Mouse (Mus musculus) lung, adult 2 months (tissue): ENCODE data around the gene Nif3l1. TPM values are rescaled to one million over a fixed set of nuclear protein-coding genes. Genes with fewer than 3 reads are reported as not detected.

Source experiments
- DNase-seq: peaks from one replicate; pipeline ENCODE4 v3.0.0; 2022
- H3K4me1 ChIP-seq: fragments of 200-500 bp; 2 replicates; pipeline ENCODE4 v1.6.1; 2011; ENCODE audit warnings: low read length; ENCODE audit not compliant: control insufficient read depth, insufficient read depth
- H3K4me3 ChIP-seq: fragments of 200-500 bp; replicated peaks from 2 replicates; pipeline ENCODE3; 2011; ENCODE audit warnings: low read depth, mild to moderate bottlenecking, control low read depth, low read length; ENCODE audit errors: extremely low read depth
- CTCF ChIP-seq: fragments of 200-500 bp; IDR thresholded peaks from 2 replicates; pipeline ENCODE4 v1.5.1; 2011; ENCODE audit warnings: mild to moderate bottlenecking, low read length, control low read depth; ENCODE audit not compliant: insufficient read depth
- POLR2A ChIP-seq: fragments of 200-500 bp; IDR thresholded peaks from 2 replicates; pipeline ENCODE4 v1.6.1; 2011; ENCODE audit warnings: low read depth, mild to moderate bottlenecking, control low read depth, low read length, borderline replicate concordance; ENCODE audit errors: extremely low read depth
- WGBS: fragments of 180-500 bp; shearing (Covaris S2); methylation state at CpG from one replicate; pipeline ENCODE4 v1.1.7; 2018; 5-methylcytosine and 5-hydroxymethylcytosine counted together
- polyA plus RNA-seq: library from polyadenylated mRNA; depleted of rRNA; stranded (reverse); fragments of >200 nt; gene quantifications from 2 replicates; pipeline ENCODE4 v1.2.3, GENCODE M21; 2012; rRNA removed

Gene Nif3l1
- polyA plus RNA-seq, 1 experiment, result 19.2 TPM

- Histone ChIP-seq H3K4me3 (no peak overlapping the region), H3K4me1 (no peaks in the 10 kb centered on the region)
- WGBS, result 94% methylated on average over 6 of the region's 6 CpGs
- TF ChIP-seq POLR2A, result no peak
- TF ChIP-seq CTCF, result no peak
- DNase-seq, result no peak
These were observed 50.7 kb downstream of the Nif3l1 start for GRCm38 (mm10) chr1:58495603-58496002.

DNA sequence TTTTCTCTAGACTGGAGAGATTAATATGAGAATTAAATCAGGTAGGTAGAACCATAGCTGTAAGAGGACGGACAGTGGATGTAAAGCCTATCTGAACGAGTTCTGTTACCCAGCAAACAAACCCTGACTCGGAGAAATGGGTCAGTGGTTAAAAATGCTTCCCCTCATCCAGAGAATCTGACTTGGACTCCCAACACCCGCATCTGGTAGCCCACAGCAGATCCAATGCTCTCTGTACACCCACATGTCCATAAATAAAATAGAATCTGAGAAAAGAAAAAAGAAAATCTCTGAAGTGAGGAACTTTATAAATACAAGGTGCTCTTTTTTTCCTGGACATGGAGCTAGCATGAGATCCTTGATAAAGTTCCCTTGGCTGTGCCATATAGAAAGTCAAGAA is 52.7 kb downstream of the Nif3l1 start:
- TF ChIP-seq CTCF (no peak), POLR2A (no peak)
- 94% methylated on average over 4 of the region's 4 CpGs for WGBS
- no peaks in the 10 kb centered on the region for H3K4me1 ChIP-seq
- H3K4me3 ChIP-seq, result no peak overlapping the region
- DNase-seq, result no peak

- no peak for TF ChIP-seq POLR2A
- no peak for TF ChIP-seq CTCF
- Histone ChIP-seq H3K4me1 (peaks cover under 1% of the 10 kb centered on the region; the same call in 1 of the 2 replicates), H3K4me3 (no peak overlapping the region)
- WGBS, result 98% methylated on average over 1 of the region's 1 CpGs
- no peak for DNase-seq
These were observed 53.8 kb downstream of the Nif3l1 start for GRCm38 (mm10) chr1:58498758-58499157.

- TF ChIP-seq CTCF (no peak), POLR2A (no peak)
- no peak for DNase-seq
- Histone ChIP-seq H3K4me1 (peaks cover 9% of the 10 kb centered on the region), H3K4me3 (no peak overlapping the region)
These were observed 58.2 kb downstream of the Nif3l1 start for GRCm38 (mm10) chr1:58503134-58503533.

DNA sequence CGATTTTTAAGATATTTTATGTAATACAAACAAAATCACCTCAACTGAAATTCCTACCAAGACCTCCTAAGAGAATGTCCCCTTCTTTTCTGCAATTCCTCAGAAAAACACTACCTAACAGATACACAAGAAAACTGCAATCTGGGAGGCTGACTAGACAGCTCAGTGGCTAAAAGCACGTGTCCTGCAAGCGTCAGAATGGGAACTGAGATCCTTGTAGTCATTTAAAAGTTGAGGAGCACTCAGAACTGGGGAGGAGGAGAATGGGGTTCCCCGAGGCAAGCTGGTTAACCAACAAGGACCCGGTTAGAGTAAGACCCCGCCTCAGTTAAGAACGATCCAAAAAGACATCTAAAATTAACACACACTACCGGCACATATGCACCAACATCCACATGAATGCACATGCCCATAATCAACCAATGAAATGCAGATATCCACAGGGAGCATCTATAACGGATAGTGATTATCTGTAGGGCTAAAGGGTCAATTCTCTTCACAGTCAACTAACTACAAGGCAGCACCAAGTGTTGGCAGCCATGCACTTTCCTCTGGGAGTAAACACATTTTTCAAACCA is 58.9 kb downstream of the Nif3l1 start:
- H3K4me1 ChIP-seq, result peaks cover 9% of the 10 kb centered on the region
- peak overlapping the region; percentile 70 for H3K4me3 ChIP-seq
- 19% methylated on average over 9 of the region's 9 CpGs for WGBS
- peak; percentile 7 for DNase-seq
- no peak for TF ChIP-seq CTCF
- no peak for TF ChIP-seq POLR2A

DNA sequence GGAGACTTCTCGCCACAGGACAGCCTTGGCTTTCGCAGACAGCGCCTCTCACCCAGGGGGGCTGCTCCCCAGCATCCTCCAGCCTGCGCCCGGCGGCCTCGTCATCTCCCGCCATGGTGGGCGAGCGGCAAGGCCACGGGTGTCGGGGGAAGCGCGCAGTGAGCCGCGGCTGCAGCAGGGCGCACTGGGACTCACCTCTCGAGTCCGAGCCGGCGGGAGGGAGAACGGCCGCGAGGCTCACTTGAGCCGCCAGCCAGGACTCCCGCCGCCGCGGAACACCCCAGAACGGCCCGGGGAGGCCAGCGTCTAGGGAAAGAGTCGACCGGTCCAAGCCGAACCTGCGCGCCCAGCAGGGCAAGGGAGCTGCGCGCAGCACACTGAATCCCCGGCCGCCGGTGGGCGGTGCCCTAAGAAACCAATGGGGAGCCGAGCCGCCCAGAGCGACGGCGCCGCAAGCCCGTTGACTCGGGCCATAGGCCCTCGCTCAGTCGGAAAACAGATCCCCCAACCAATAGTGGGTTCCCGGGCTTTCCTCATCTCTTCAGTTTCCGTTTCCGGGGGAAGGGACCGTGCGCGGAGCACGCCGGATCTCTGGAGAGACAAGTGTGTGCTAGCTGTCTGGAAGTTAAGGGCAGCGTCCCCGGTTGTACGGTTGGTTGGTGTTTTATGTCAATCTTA is 59.8 kb downstream of the Nif3l1 start, which contains the start of gene Orc2:
Orc2 (minus strand) TSS at position 533 of the 678 bp plus-strand sequence.
- TF ChIP-seq POLR2A (peak; percentile 54; the same call in 1 of the 2 replicates), CTCF (no peak)
- Histone ChIP-seq H3K4me1 (peaks cover 9% of the 10 kb centered on the region), H3K4me3 (peak within 1 kb of the TSS; percentile 71)
- WGBS, result under 1% methylated on average over 64 of the region's 64 CpGs
- peak; percentile 86 for DNase-seq

GRCm38 (mm10) chr1:58507249-58507648 is 62.3 kb downstream of the Nif3l1 start:
- DNase-seq, result no peak
- no peak for TF ChIP-seq POLR2A
- TF ChIP-seq CTCF, result no peak
- WGBS, result 96% methylated on average over 3 of the region's 3 CpGs
- H3K4me3 ChIP-seq, result no peak overlapping the region
- H3K4me1 ChIP-seq, result peaks cover 9% of the 10 kb centered on the region

Other genes with a start within 250 kb of the Nif3l1 start
- gene Aox4, start 234.8 kb upstream of the Nif3l1 start, polyA plus RNA-seq, result 0.05 and 0.51 TPM in 2 replicates
- gene Aox2, start 166.8 kb upstream of the Nif3l1 start, polyA plus RNA-seq, result not detected in 2 replicates
- gene Bzw1, start 52.3 kb upstream of the Nif3l1 start, polyA plus RNA-seq, result 14.5 and 20.3 TPM in 2 replicates
- gene Clk1, start 21.1 kb upstream of the Nif3l1 start, polyA plus RNA-seq, result 46.5 and 89.9 TPM in 2 replicates
- 9.8 and 15.0 TPM in 2 replicates for gene Ppil3, start 335 bp downstream of the Nif3l1 start, polyA plus RNA-seq
- gene Orc2, start 60.0 kb downstream of the Nif3l1 start, polyA plus RNA-seq, result 9.4 and 9.8 TPM in 2 replicates
- gene Fam126b, start 141.2 kb downstream of the Nif3l1 start, polyA plus RNA-seq, result 1.7 and 2.8 TPM in 2 replicates
- 23.1 and 53.7 TPM in 2 replicates for gene Ndufb3, start 141.2 kb downstream of the Nif3l1 start, polyA plus RNA-seq